ENCODE assay signal across 20 mouse cellular contexts in genomic region chr5:67347060-67347459, GRCm38 (mm10). TPM values are rescaled to one million over a fixed set of nuclear protein-coding genes. Genes with fewer than 3 reads are reported as not detected.
DNase-seq lines count a peak whose midpoint lies in the region; ATAC-seq and TF ChIP-seq lines count a peak whose summit lies in the region.
"Had no signal": no experiment of that assay in that cellular context is flagged by ENCODE, and none has a peak within 500 bp of the region (broad histone marks: within the 10 kb centered on the region; RNA-seq: fewer than 3 reads in every experiment).

No protein-coding gene starts in this region.

- no peaks in the 10 kb centered on the region for H3K9me3 ChIP-seq in liver, postnatal 0 days (ENCODE audit: low read length)
- H3K9me3 ChIP-seq in intestine, embryonic 15.5 days: no peaks in the 10 kb centered on the region
- H3K9me3 ChIP-seq: embryonic facial prominence, embryonic 15.5 days; forebrain, embryonic 10.5 days; G1E; heart, embryonic 12.5 days; hindbrain, embryonic 15.5 days had no signal

- no peak overlapping the region for H3K9ac ChIP-seq in liver, adult 2 months (ENCODE audit: low read depth, low read length)
- no peak overlapping the region for H3K9ac ChIP-seq in liver, postnatal 0 days (replicated peaks)
- no peak overlapping the region for H3K9ac ChIP-seq in intestine, embryonic 15.5 days
- H3K9ac ChIP-seq: embryonic facial prominence, embryonic 15.5 days; heart, embryonic 12.5 days; hindbrain, embryonic 15.5 days had no signal

- no peak for ATAC-seq in liver, postnatal 0 days
- peak; percentile 82 for ATAC-seq in intestine, embryonic 15.5 days
- ATAC-seq: forebrain, embryonic 14.5 days had no signal

- 64% methylated on average over 2 of the region's 2 CpGs for WGBS in liver, adult 2 months
- WGBS in liver, postnatal 0 days (ENCODE audit: insufficient replicate concordance): 88% methylated on average over 2 of the region's 2 CpGs
- 79% methylated on average over 2 of the region's 2 CpGs for WGBS in intestine, embryonic 15.5 days
- WGBS in small intestine, adult 2 months: 46% methylated on average over 2 of the region's 2 CpGs

- TF ChIP-seq POLR2A in liver, adult 2 months (IDR thresholded peaks at IDR 0.05; ENCODE audit: extremely low read depth, insufficient read depth, low read length): no peak
- TF ChIP-seq POLR2A in small intestine, adult 2 months (IDR thresholded peaks at IDR 0.05; ENCODE audit: low read depth, low read length): no peak

- no peak overlapping the region for H3K4me3 ChIP-seq in liver, adult 2 months (ENCODE audit: insufficient read depth, low read depth, low read length)
- no peak overlapping the region for H3K4me3 ChIP-seq in liver, postnatal 0 days (ENCODE audit: low read depth, low read length)
- H3K4me3 ChIP-seq in intestine, embryonic 15.5 days (replicated peaks): no peak overlapping the region
- H3K4me3 ChIP-seq in small intestine, adult 2 months (ENCODE audit: low read depth, low read length): no peak overlapping the region
- H3K4me3 ChIP-seq: embryonic facial prominence, embryonic 15.5 days; erythroblast, embryonic 14.5 days; forebrain, embryonic 10.5 days; heart, embryonic 12.5 days; hindbrain, embryonic 15.5 days had no signal

- H3K79me2 ChIP-seq in liver, adult 2 months (ENCODE audit: control insufficient read depth, insufficient read depth, low read length): no peaks in the 10 kb centered on the region

- no peak overlapping the region for H3K4me2 ChIP-seq in liver, postnatal 0 days (ENCODE audit: low read depth, low read length)
- H3K4me2 ChIP-seq in intestine, embryonic 15.5 days (replicated peaks): no peak overlapping the region
- H3K4me2 ChIP-seq: embryonic facial prominence, embryonic 15.5 days; heart, embryonic 12.5 days; hindbrain, embryonic 15.5 days had no signal

- TF ChIP-seq EP300 in liver, postnatal 0 days (IDR thresholded peaks at IDR 0.05; ENCODE audit: low read depth): no peak

- no peaks in the 10 kb centered on the region for H3K27me3 ChIP-seq in liver, adult 2 months (ENCODE audit: control insufficient read depth, insufficient read depth, low read length)
- H3K27me3 ChIP-seq in liver, postnatal 0 days (ENCODE audit: insufficient read depth, low read length): no peaks in the 10 kb centered on the region
- no peaks in the 10 kb centered on the region for H3K27me3 ChIP-seq in intestine, embryonic 15.5 days (replicated peaks)
- no peaks in the 10 kb centered on the region for H3K27me3 ChIP-seq in small intestine, adult 2 months (ENCODE audit: control insufficient read depth, insufficient read depth, low read length)
- H3K27me3 ChIP-seq: embryonic facial prominence, embryonic 15.5 days; heart, embryonic 12.5 days; hindbrain, embryonic 15.5 days had no signal

- TF ChIP-seq CTCF in liver, adult 2 months (IDR thresholded peaks at IDR 0.05; ENCODE audit: low read depth, low read length): no peak
- TF ChIP-seq CTCF in liver, postnatal 0 days (IDR thresholded peaks at IDR 0.05; ENCODE audit: low read depth): no peak
- TF ChIP-seq CTCF in small intestine, adult 2 months (IDR thresholded peaks at IDR 0.05; ENCODE audit: extremely low read depth, insufficient read length, insufficient replicate concordance, low read depth, low read length): no peak

- no peaks in the 10 kb centered on the region for H3K4me1 ChIP-seq in liver, adult 2 months (ENCODE audit: control insufficient read depth, insufficient read depth, low read length)
- H3K4me1 ChIP-seq in liver, postnatal 0 days (ENCODE audit: insufficient read depth): no peaks in the 10 kb centered on the region
- H3K4me1 ChIP-seq in intestine, embryonic 15.5 days (replicated peaks): no peaks in the 10 kb centered on the region
- peaks cover 3% of the 10 kb centered on the region; the same call in 1 of the 2 replicates for H3K4me1 ChIP-seq in small intestine, adult 2 months (ENCODE audit: control insufficient read depth, insufficient read depth, insufficient read length, low read length)
- H3K4me1 ChIP-seq: embryonic facial prominence, embryonic 15.5 days; forebrain, embryonic 10.5 days; heart, embryonic 12.5 days; hindbrain, embryonic 15.5 days had no signal

- DNase-seq in liver, adult 2 months (ENCODE audit: extremely low read depth, low read depth, low spot score): peak; percentile 55
- no peak for DNase-seq in liver, postnatal 0 days
- no peak for DNase-seq in frontal cortex, postnatal 25 days (ENCODE audit: low spot score in 2 of 2)
- DNase-seq in cerebellum, adult 11 months: no peak
- DNase-seq: adrenal gland, adult 8-10 months; adrenal gland, postnatal 36 days; cerebellum, adult 8-10 months; cerebellum, postnatal 14 days; embryo, embryonic 11 days; gastrocnemius, postnatal 14 days; heart, postnatal 36 days had no signal

- no peak overlapping the region for H3K27ac ChIP-seq in liver, adult 2 months (replicated peaks; ENCODE audit: insufficient read depth, low read depth, low read length)
- H3K27ac ChIP-seq in liver, postnatal 0 days (ENCODE audit: low read depth): no peak overlapping the region
- H3K27ac ChIP-seq in intestine, embryonic 15.5 days: no peak overlapping the region
- peak overlapping the region; percentile 62 for H3K27ac ChIP-seq in small intestine, adult 2 months (ENCODE audit: insufficient read depth, low read depth, low read length)
- H3K27ac ChIP-seq: embryonic facial prominence, embryonic 15.5 days; forebrain, embryonic 10.5 days; hindbrain, embryonic 15.5 days had no signal

- peaks cover 71% of the 10 kb centered on the region for H3K36me3 ChIP-seq in liver, adult 2 months (ENCODE audit: control insufficient read depth, insufficient read depth, low read length)
- peaks cover 89% of the 10 kb centered on the region for H3K36me3 ChIP-seq in liver, postnatal 0 days (replicated peaks; ENCODE audit: insufficient read depth, low read length)
- peaks cover 10% of the 10 kb centered on the region; the same call in 1 of the 2 replicates for H3K36me3 ChIP-seq in intestine, embryonic 15.5 days
- peaks cover 42% of the 10 kb centered on the region for H3K36me3 ChIP-seq in small intestine, adult 2 months (ENCODE audit: control insufficient read depth, insufficient read depth, low read length)

RNA-seq across cellular contexts. Expression of gene Slc30a9, which starts 40.3 kb away (rescaled TPM):
- total RNA-seq in liver, adult 2 months (2014; rRNA removed): 34.8 and 35.0 TPM in 2 replicates
- polyA plus RNA-seq in liver, adult 2 months (2012; rRNA removed): 18.9 and 19.2 TPM in 2 replicates
- 55.4 and 65.0 TPM in 2 replicates for polyA plus RNA-seq in liver, postnatal 0 days (2015; fragmentation: Nextera tagmentation; extraction: Ambion mirVana)
- 81.6 and 94.4 TPM in 2 replicates for polyA plus RNA-seq in intestine, embryonic 15.5 days (2015; fragmentation: Nextera tagmentation; extraction: Ambion mirVana)
- polyA plus RNA-seq in small intestine, adult 2 months (2012; rRNA removed): 6.7 and 13.7 TPM in 2 replicates
